Mouse (Mus musculus) adrenal gland, postnatal 10 days (tissue): ENCODE data around the gene Nr3c2. TPM values are rescaled to one million over a fixed set of nuclear protein-coding genes. Genes with fewer than 3 reads are reported as not detected.

Experiments used
- DNase-seq: peaks from one replicate; pipeline ENCODE4 v3.0.0; 2021; ENCODE audit warnings: mixed read lengths
- total RNA-seq, 2 experiments: library from RNA; stranded (reverse); gene quantifications; 2 replicates each; pipeline ENCODE4 v1.2.3; 2021

Gene Nr3c2
- total RNA-seq, 2 experiments from 2014 or later, result 6.3 to 7.8 TPM

DNA sequence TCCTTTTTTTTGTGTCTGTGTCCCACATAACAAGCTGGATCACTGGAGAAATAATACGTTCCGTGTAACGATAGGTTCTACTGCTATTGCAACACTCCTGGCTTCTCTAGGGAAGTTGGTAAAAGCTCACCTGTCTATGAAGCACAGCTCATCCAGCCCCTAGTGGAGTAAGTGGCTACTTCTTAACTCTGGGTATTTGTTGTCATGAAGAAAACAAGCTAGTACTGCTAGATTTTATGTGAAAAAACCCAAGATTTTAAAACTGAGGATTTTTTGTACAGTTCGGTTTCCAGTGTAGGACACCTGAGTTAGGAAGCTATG, 271.2 kb downstream of the Nr3c2 start:
- DNase-seq, result no peak

DNA sequence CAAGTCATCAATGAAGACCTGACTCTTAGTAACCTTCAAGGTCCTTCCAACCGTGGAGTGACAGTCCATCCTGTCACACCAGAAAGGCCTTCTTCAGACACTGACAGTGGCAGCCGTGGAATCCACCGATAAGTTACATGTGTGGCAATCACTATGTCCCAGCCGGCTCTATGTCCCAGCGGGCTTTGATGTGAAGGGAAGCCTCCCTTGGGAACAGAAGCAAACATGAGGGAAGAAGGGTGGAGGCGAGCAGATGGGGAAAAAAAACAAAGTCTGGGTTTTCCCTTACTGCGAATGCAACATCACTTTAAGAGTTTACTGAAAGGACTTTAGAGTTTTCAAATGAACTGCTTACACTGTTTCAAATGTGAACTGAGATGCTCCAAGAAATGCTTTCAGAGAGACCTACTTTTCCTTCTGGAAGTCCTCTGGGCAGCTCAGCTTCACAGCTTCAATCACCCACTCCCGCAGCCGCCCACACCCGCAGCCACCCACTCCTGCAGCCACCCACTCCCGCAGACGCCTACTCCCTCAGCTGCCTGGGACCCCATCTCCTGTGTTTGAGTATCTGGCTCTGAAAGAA, 273.9 kb downstream of the Nr3c2 start:
- DNase-seq, result no peak

DNA sequence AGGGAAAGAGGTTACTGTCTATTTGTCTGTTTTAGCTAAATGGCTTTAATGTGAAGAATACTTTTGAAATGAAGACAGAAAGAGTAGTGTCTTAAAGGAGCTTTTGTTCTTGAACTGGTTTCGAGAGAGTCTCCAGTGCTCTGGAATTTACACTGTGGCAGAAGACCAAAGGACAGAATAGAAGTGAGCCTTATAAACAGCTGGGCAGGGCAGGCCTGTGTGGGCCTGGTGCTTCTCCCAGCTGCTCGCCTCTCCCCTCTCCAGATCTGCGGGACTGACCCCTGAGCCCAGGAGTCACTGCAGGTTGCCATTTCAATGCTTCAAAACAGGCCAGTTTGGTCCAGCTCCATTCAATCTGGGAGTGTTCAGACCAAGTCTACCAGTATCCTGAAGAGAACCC, 274.5 kb downstream of the Nr3c2 start:
- DNase-seq, result no peak

DNA sequence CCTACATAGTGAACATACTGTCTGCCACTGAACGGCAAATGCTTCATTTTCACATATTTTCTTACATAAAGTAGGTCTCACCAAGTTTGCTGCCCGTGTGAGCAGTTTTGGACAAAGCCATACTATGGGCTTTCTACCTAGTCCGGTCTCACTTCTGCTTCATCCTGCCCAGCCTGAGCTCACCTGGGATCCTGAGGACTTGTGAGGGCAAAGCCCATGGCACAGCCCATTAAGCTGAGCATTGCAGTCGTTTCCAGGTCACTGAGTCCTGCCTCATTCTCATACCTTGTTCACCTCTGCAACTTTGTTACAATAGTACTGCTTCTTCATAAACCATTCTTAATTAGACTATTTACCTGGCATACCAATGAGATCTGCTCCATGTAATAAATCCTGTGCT, 276.2 kb downstream of the Nr3c2 start:
- DNase-seq, result no peak

DNA sequence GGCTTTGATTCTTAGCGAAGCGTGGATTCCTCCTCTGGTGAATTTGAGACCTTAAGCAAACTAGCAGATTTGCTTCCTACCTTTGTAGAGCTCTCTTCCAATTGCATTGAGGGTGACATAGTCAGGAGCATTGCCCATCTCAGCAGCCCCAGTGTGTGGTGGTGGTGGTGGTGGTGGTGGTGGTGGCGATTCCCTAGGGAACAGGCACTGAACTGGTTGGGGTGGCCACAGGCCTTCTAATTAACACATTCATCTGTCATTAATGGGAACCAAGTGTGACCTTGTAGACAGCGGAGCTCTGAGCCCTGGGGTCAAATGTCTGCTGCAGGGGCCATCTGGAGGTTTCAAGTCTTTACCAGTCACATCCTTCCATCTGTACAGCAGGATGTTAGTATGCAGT, 277.1 kb downstream of the Nr3c2 start:
- no peak for DNase-seq

GRCm38 (mm10) chr8:77185816-77186215, 286.6 kb downstream of the Nr3c2 start:
- DNase-seq, result no peak

GRCm38 (mm10) chr8:77186914-77187536, 287.8 kb downstream of the Nr3c2 start:
- no peak for DNase-seq

- peak; percentile 10 for DNase-seq
Observed at GRCm38 (mm10) chr8:77187748-77188147, 288.5 kb downstream of the Nr3c2 start.

- no peak for DNase-seq
Observed at GRCm38 (mm10) chr8:77188298-77188697, 289.1 kb downstream of the Nr3c2 start.

DNA sequence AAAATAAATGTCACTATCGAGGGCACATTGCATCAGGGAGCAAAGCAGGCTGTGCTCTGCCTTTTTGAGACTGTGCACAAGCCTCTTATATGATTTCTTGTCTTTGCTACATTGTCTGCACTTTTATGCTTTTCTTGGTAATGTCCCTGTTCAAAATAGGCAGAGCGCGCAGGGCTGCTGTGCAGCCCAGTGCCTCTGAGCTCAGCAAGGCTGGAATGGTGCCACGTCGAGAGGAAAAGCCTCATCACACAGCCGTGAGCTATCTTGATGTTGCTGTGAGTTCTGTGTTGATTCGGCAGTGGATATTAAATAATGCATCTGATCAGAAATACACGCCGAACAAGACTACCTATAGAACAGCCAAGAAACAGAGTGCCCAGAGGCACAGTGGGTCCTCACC, 290.1 kb downstream of the Nr3c2 start:
- peak; percentile 37 for DNase-seq

DNA sequence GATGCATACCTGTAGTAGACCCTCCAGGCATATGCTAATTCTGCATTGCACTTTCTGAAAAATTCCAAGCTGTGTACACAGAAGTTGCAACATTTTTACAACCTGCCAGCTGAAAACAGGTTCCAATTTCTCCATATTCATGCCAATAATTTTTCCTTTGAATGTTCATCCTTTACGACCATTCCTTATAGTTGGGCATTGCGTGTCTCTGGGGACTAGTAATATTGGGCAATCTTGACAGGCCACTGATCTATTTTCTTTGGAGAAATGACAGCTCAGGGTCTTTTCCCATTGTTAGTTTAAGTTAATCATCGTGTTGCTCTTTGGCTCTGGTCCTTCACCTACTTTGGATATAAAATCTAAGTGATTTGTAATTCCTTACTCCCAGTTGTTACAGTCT, 291.2 kb downstream of the Nr3c2 start:
- peak; percentile 6 for DNase-seq

GRCm38 (mm10) chr8:77209297-77209696, 310.1 kb downstream of the Nr3c2 start:
- no peak for DNase-seq

DNA sequence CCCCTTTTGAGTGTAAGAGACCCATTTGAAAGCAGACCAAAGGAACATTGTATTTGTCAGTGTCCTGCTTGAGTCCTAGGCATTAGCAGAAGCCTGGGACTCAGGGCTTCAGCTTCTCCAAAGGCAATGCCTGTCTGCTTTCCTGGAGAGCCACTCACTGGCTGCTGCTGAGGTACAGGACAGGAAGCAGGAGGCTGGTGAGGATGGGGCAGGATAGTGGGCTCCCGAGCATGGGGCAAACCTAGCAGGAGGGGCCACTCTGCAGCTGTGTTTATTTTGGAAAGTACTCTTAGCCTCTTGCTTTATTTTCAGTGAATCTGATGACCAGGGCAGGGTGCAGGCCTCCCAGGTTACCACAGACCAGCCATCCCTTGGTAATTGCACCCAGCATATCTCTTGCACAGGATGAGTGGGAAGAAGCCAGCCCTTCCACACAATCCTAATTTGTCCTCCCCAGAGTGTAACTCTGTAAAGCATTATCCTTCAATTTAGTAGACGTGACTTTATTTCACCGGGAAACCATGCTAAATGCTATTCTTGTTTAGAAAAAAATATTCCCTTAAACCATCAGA, 314.7 kb downstream of the Nr3c2 start:
- no peak for DNase-seq

DNA sequence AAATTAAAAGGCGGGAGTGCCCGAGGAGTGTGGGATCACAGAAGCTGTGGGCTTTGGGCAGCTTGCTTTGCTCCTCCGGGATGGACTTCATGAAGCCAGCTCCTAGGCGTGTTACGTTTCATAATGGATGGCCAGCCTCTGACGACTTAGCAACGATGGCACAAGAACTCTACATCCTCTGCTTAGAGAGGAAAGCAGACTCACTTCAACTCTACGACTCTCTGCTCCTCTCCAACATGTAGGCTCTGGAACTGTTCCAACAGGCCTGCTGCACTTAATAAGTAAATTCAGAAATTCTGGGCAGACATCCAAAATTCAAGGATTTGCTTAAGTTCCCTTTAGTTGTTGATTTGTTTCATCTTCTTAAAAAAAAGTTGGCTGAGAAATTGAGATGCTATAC, 315.4 kb downstream of the Nr3c2 start:
- peak; percentile 28 for DNase-seq

GRCm38 (mm10) chr8:77215191-77215590, 315.9 kb downstream of the Nr3c2 start:
- no peak for DNase-seq

DNA sequence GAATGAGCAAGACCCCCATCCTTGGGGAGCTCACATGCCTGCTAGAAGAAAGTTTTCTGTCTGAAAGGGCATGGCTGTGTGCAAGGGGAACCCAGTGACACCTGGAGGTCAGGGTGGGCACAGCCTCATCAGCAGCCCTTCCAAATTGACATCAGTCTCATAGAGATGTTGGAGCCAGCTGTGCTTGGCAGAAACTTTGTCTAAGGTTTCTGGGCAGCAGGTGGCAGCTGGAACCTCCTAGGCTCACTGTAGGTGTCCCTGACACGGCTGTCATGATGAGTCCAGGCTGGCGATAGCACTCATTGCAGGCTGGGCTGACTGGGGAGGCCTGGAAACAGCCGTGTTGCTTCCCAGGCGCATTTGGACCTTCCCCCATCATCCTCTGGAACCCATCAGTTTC, 323.9 kb downstream of the Nr3c2 start:
- no peak for DNase-seq

GRCm38 (mm10) chr8:77227742-77228141, 328.5 kb downstream of the Nr3c2 start:
- no peak for DNase-seq

- DNase-seq, result no peak
Observed at GRCm38 (mm10) chr8:77228688-77229087, 329.4 kb downstream of the Nr3c2 start.

DNA sequence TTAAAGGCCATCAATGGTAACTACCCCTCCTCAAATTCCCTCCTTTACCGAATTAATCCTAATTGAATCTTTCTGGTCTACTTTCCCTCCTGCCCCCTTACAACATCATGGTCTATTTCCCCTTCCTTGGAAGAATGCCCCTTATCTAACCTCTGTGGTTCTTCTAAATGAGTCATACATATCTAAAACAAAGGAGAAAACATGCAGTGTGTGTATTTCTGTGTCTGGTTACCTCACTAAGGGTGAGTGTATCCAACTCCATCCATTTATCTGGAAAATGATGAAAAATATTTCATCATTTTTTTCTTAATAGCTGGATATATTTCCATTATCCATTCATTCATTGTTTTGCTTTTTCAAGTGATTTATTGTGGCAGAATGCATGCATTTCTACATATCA, 332.0 kb downstream of the Nr3c2 start:
- DNase-seq, result no peak

DNA sequence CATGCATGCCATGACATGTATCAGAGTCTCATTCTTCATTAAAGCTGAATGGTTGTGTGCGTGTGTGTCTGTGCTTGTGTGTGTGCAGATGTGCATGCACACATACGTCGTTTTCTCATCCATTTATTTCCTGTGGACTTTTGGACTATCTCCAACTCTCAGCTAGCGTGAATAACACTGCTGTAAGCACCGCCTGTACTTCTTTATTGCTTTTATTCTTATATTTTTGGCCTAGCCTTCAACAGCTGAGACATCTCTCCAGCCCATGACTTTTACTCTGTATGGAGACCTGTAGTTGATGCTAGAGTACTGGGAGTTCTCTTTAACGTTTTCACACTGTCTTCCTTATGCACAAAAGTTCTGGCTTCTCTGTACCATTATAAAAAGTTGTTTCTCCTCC, 332.6 kb downstream of the Nr3c2 start:
- DNase-seq, result no peak

DNA sequence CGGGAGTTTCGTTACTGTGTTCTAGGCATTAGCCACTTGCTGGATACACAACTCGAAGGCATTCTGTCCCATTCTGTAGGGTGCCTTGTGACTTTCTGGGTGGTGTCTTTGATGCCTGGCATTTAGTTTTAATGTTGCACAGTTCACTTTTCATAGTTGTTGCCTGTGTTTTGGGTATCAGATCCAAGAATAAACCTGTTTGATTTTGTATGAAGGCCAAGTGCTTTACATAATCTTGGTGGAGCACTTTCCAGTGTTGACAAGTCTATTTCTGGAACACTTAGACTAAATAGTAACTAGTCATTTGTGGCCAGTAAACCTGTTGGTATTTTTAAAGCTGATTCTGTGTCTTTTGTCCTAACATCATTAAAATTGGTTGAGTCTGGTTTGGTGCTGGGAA, 333.2 kb downstream of the Nr3c2 start:
- DNase-seq, result no peak

GRCm38 (mm10) chr8:77236701-77237100, 337.5 kb downstream of the Nr3c2 start:
- DNase-seq, result peak; percentile 48

- no peak for DNase-seq
Observed at GRCm38 (mm10) chr8:77239462-77239861, 340.2 kb downstream of the Nr3c2 start.

- no peak for DNase-seq
Observed at GRCm38 (mm10) chr8:77241381-77241780, 342.1 kb downstream of the Nr3c2 start.
